Mouse (Mus musculus) forebrain, embryonic 10.5 days (tissue): Measurements from ENCODE around the gene Olfr984. TPM values are rescaled to one million over a fixed set of nuclear protein-coding genes. Genes with fewer than 3 reads are reported as not detected.

Source experiments
- DNase-seq: peaks from one replicate; pipeline ENCODE4 v3.0.0-alpha.2; 2017; ENCODE audit warnings: low spot score; ENCODE audit errors: extremely low spot score
- H3K27ac ChIP-seq: fragments of 300-500 bp; sonication (generic); 2 replicates; pipeline ENCODE4 v1.5.1; 2016; ENCODE audit warnings: mild to moderate bottlenecking
- H3K27me3 ChIP-seq: fragments of 300-500 bp; sonication (generic); 2 replicates; pipeline ENCODE4 v1.6.1; 2016; ENCODE audit warnings: mild to moderate bottlenecking; ENCODE audit not compliant: poor library complexity, severe bottlenecking
- H3K36me3 ChIP-seq: fragments of 300-500 bp; sonication (generic); replicated peaks from 2 replicates; pipeline ENCODE4 v1.6.1; 2016; ENCODE audit warnings: mild to moderate bottlenecking, moderate library complexity
- H3K4me1 ChIP-seq: fragments of 300-500 bp; sonication (generic); 2 replicates; pipeline ENCODE4 v1.6.1; 2016
- H3K4me3 ChIP-seq: fragments of 300-500 bp; sonication (generic); 2 replicates; pipeline ENCODE4 v1.5.1; 2016; ENCODE audit warnings: mild to moderate bottlenecking, moderate library complexity
- H3K9me3 ChIP-seq: fragments of 300-500 bp; sonication (generic); 2 replicates; pipeline ENCODE4 v1.6.1; 2016; ENCODE audit warnings: mild to moderate bottlenecking, moderate library complexity
- WGBS: fragments of 180-500 bp; shearing (Covaris S2); methylation state at CpG from one replicate; pipeline ENCODE4 v1.1.7; 2016; 5-methylcytosine and 5-hydroxymethylcytosine counted together
- polyA plus RNA-seq: library from polyadenylated mRNA; unstranded; fragments of >200 nt; fragmentation: Nextera tagmentation; extraction: Ambion mirVana; gene quantifications from 2 replicates; pipeline ENCODE4 v1.2.1, GENCODE M21; 2016

Olfr984 gene
- not detected in 2 replicates for polyA plus RNA-seq

DNA sequence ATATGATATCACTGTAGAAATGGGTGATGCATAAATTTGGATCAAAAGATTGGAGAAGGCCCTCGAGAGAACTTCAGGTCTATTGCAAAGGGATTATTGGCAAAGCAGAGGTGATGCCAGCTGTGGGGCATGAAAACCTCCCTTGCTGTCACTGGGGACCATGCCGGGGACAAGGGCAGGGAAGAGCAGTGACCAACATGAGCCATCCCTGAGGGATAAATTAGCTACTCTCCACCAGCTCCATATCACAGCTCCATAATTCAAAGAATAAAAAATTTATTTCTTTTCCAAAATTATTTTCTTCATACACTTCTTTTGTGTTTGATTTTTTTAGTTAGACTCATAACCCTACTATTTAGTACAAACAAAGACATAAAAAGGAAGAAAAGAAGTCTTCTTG is at the start of gene Olfr984:
Gene Olfr984 (minus strand): TSS at position 101 of the 400 bp plus-strand sequence.
- 79% methylated on average over 2 of the region's 2 CpGs for WGBS
- no peaks in the 10 kb centered on the region for H3K36me3 ChIP-seq

DNA sequence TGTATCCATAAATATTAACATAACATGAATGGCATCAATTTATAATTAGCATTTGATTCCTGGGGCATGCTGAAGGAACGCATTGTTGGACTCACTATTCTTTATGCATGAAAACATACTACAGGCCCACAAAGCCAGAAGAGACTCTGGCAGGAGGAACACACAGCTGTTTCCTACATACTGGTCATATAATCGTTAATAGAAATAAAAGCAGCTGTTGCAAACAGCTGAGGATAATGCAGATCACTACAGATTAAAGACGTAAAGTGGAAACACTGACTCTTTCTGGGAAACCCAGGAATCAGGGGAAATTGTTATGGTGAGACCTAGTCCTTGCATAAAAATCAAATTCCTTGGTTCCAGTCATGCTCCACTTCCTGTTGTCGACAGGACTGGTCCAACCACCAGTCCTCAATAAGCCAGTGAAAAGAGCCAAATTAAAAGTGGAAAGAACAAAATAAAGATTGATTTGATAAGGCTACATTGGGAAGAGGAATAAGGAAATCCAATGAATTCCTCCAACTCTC is 41.2 kb upstream of the Olfr984 start:
- DNase-seq, result no peak
- 86% methylated on average over 4 of the region's 4 CpGs for WGBS
- Histone ChIP-seq H3K4me3 (no peak overlapping the region), H3K9me3 (no peaks in the 10 kb centered on the region), H3K27me3 (no peaks in the 10 kb centered on the region), H3K36me3 (no peaks in the 10 kb centered on the region), H3K27ac (no peak overlapping the region), H3K4me1 (no peaks in the 10 kb centered on the region)

More for the DNA sequence above, at the start of gene Olfr984:
- Histone ChIP-seq H3K27me3 (no peaks in the 10 kb centered on the region), H3K4me3 (no peak within 1 kb of the TSS), H3K27ac (no peak within 1 kb of the TSS), H3K4me1 (no peaks in the 10 kb centered on the region), H3K9me3 (no peaks in the 10 kb centered on the region)
- DNase-seq, result no peak

GRCm38 (mm10) chr9:40141544-40141943 is 27.5 kb upstream of the Olfr984 start:
- Histone ChIP-seq H3K27ac (no peak overlapping the region), H3K4me3 (no peak overlapping the region), H3K9me3 (no peaks in the 10 kb centered on the region), H3K4me1 (no peaks in the 10 kb centered on the region), H3K36me3 (no peaks in the 10 kb centered on the region), H3K27me3 (no peaks in the 10 kb centered on the region)
- WGBS, result 63% methylated on average over 1 of the region's 1 CpGs
- no peak for DNase-seq

DNA sequence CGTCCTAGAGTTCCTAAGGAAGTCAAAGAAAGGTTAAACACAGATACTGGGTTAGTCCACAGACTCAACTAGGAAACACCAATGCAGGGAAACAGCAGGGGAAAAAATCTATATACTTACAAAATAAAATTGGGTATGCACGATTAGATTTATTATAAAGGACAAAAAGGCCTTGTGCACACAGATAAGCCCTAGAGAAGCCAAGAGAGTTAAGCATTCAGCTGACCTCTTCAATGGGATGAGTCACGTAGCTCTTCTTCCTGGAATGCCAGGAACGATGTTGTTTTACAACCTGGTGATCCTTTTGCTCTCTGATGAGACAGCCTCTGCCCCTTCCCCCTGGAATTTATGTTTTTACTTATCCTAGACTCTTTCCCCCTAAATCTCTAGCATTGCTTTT is 25.5 kb upstream of the Olfr984 start:
- Histone ChIP-seq H3K4me3 (no peak overlapping the region), H3K9me3 (no peaks in the 10 kb centered on the region), H3K36me3 (no peaks in the 10 kb centered on the region), H3K27me3 (no peaks in the 10 kb centered on the region), H3K4me1 (no peaks in the 10 kb centered on the region), H3K27ac (no peak overlapping the region)
- no peak for DNase-seq
- WGBS, result 81% methylated on average over 4 of the region's 4 CpGs

DNA sequence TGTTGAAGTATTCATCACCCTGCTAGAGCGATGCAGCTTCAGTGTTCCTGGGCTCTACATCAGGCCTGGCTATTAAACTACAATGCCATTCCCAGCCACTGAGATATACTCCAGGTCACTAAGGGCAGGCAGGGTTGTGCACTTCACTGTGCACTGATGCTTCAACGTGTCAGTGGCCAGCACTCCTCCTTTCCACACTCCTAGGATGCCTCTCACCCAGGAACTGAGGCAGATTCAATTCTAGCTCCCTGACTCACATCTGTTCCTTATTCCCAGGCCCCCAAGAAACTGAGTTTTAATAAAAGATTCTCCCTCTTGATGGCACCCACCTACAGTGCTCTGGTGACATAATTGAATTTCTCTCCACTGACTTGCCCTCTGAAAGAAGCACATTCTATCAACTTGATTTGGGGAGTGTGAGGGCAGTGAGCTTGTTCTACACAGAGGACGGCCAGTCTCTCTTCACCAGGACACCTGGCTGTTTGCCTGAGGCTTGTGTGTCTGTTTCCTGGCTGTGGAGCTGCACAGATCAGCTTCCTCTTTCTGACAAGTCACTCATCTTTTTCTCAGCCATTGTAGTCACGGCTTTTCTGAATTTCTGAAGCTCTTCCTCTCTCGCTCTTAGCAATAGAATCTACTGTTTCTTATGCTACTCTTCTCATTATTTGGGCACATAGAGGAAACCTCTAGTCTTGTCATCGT is 23.1 kb upstream of the Olfr984 start:
- WGBS, result 88% methylated on average over 6 of the region's 6 CpGs
- no peak overlapping the region for H3K27ac ChIP-seq
- no peaks in the 10 kb centered on the region for H3K36me3 ChIP-seq
- no peaks in the 10 kb centered on the region for H3K9me3 ChIP-seq
- no peaks in the 10 kb centered on the region for H3K27me3 ChIP-seq
- no peak for DNase-seq
- no peak overlapping the region for H3K4me3 ChIP-seq
- H3K4me1 ChIP-seq, result no peaks in the 10 kb centered on the region

- no peaks in the 10 kb centered on the region for H3K4me1 ChIP-seq
- 95% methylated on average over 1 of the region's 1 CpGs for WGBS
- no peak for DNase-seq
Observed at GRCm38 (mm10) chr9:40130556-40130955, 16.6 kb upstream of the Olfr984 start.

GRCm38 (mm10) chr9:40130084-40130483 is 16.1 kb upstream of the Olfr984 start, which contains the start of gene Olfr985:
Gene Olfr985 (minus strand): TSS chr9:40130184.
- Histone ChIP-seq H3K9me3 (no peaks in the 10 kb centered on the region), H3K27ac (no peak within 1 kb of the TSS), H3K4me1 (no peaks in the 10 kb centered on the region), H3K36me3 (no peaks in the 10 kb centered on the region), H3K4me3 (no peak within 1 kb of the TSS), H3K27me3 (no peaks in the 10 kb centered on the region)
- 88% methylated on average over 1 of the region's 1 CpGs for WGBS
- DNase-seq, result no peak

More at GRCm38 (mm10) chr9:40130556-40130955, 16.6 kb upstream of the Olfr984 start:
- no peaks in the 10 kb centered on the region for H3K36me3 ChIP-seq
- no peak overlapping the region for H3K4me3 ChIP-seq
- H3K27ac ChIP-seq, result no peak overlapping the region
- no peaks in the 10 kb centered on the region for H3K27me3 ChIP-seq
- H3K9me3 ChIP-seq, result no peaks in the 10 kb centered on the region

DNA sequence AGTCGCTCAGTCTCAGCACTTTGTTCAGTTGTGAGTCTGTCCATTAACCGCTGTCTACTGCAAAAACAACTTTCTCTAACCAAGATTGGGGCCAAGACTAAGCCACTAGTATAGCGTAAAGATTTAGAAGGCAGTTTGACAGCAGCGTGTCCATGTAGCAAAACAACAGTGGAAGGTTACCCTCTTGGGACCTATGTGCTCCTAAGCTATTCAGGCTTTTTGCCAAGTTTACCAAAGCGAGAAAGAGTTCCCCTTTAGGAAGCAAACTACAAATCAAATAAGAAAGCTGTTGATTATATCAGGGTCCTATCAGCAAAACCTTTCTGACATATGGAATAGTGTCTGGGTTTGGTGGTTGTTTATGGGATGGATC is 3.3 kb upstream of the Olfr984 start:
- WGBS, result 89% methylated on average over 5 of the region's 5 CpGs
- no peak for DNase-seq
- no peak overlapping the region for H3K4me3 ChIP-seq
- H3K27me3 ChIP-seq, result no peaks in the 10 kb centered on the region
- no peak overlapping the region for H3K27ac ChIP-seq
- H3K36me3 ChIP-seq, result no peaks in the 10 kb centered on the region
- H3K9me3 ChIP-seq, result no peaks in the 10 kb centered on the region
- no peaks in the 10 kb centered on the region for H3K4me1 ChIP-seq

DNA sequence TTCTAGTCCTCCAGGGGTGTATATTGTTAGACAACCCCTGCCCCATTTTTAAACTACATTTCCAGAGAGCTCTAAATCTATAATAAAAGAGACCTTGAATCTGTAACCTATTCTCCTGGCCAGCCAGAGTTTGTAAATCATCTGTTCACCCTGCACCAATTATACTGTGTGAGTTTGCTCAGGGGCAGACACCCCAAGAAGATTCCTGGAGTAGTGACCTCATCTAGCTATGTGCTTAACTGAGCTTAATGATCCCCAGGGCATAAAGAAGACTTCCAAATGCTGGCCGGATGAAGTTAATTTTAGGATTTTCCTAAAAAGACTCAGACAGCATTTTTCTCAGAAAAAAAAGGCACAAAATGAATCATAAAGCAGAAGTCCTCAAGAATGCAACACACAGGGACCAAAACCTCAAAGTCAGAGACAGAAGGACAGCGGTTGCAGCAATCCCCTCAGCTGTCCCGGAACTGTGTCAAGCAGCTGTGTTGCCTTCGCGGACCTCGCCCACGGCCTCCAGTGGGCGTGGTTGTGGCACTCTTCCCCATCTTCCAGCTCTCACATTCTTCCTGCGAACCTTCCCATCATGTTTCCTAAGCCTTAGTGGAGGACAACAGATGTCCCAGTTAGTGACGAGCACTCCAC is 2.8 kb upstream of the Olfr984 start:
- DNase-seq, result no peak
- no peak overlapping the region for H3K4me3 ChIP-seq
- WGBS, result 77% methylated on average over 10 of the region's 10 CpGs
- H3K36me3 ChIP-seq, result no peaks in the 10 kb centered on the region
- no peaks in the 10 kb centered on the region for H3K4me1 ChIP-seq
- H3K27me3 ChIP-seq, result no peaks in the 10 kb centered on the region
- H3K9me3 ChIP-seq, result no peaks in the 10 kb centered on the region
- H3K27ac ChIP-seq, result no peak overlapping the region

- no peaks in the 10 kb centered on the region for H3K4me1 ChIP-seq
- 64% methylated on average over 3 of the region's 3 CpGs for WGBS
- H3K27ac ChIP-seq, result no peak overlapping the region
- no peaks in the 10 kb centered on the region for H3K36me3 ChIP-seq
- no peak overlapping the region for H3K4me3 ChIP-seq
- H3K27me3 ChIP-seq, result no peaks in the 10 kb centered on the region
- no peaks in the 10 kb centered on the region for H3K9me3 ChIP-seq
- no peak for DNase-seq
Observed at GRCm38 (mm10) chr9:40094769-40095168, 19.2 kb downstream of the Olfr984 start.

- 85% methylated on average over 2 of the region's 2 CpGs for WGBS
Observed at GRCm38 (mm10) chr9:40093495-40093894, 20.5 kb downstream of the Olfr984 start, which contains the start of gene Olfr983. Gene Olfr983 (minus strand): TSS chr9:40093595.

GRCm38 (mm10) chr9:40073529-40073928 is 40.5 kb downstream of the Olfr984 start, which contains the start of gene Olfr982:
Gene Olfr982 (plus strand): TSS chr9:40073829.
- Histone ChIP-seq H3K4me1 (no peaks in the 10 kb centered on the region), H3K27me3 (no peaks in the 10 kb centered on the region), H3K36me3 (no peaks in the 10 kb centered on the region), H3K27ac (no peak within 1 kb of the TSS), H3K9me3 (no peaks in the 10 kb centered on the region), H3K4me3 (no peak within 1 kb of the TSS)
- DNase-seq, result no peak
- WGBS, result 86% methylated on average over 2 of the region's 2 CpGs

More at GRCm38 (mm10) chr9:40093495-40093894, 20.5 kb downstream of the Olfr984 start, which contains the start of gene Olfr983:
- no peaks in the 10 kb centered on the region for H3K4me1 ChIP-seq
- no peaks in the 10 kb centered on the region for H3K9me3 ChIP-seq
- H3K4me3 ChIP-seq, result no peak within 1 kb of the TSS
- H3K27me3 ChIP-seq, result no peaks in the 10 kb centered on the region
- no peaks in the 10 kb centered on the region for H3K36me3 ChIP-seq
- no peak for DNase-seq
- no peak within 1 kb of the TSS for H3K27ac ChIP-seq

GRCm38 (mm10) chr9:40050138-40050537 is 63.9 kb downstream of the Olfr984 start:
- no peaks in the 10 kb centered on the region for H3K27me3 ChIP-seq
- H3K9me3 ChIP-seq, result no peaks in the 10 kb centered on the region
- H3K36me3 ChIP-seq, result no peaks in the 10 kb centered on the region
- 94% methylated on average over 19 of the region's 19 CpGs for WGBS
- DNase-seq, result no peak
- H3K4me1 ChIP-seq, result no peaks in the 10 kb centered on the region
- no peak overlapping the region for H3K27ac ChIP-seq
- no peak overlapping the region for H3K4me3 ChIP-seq
